Mouse (Mus musculus): ENCODE results near the gene Timm17b.
"Not testable (repeated sequence)": the region's sequence is repeated elsewhere in the genome, so short reads cannot be mapped to it uniquely, and the experiment has no call there.

The Timm17b gene

GRCm38 (mm10) chrX:7904441-7904840 is 5.3 kb downstream of the Timm17b start:
- no peak for TF ChIP-seq GATA4 (IDR thresholded peaks at IDR 0.05; ENCODE audit: insufficient replicate concordance, low read length)

GRCm38 (mm10) chrX:7907735-7908134 is 8.6 kb downstream of the Timm17b start, which contains the start of gene Gm10491:
Gene Gm10491, minus strand, starts transcription at chrX:7907835.
- no peak for TF ChIP-seq GATA4 (IDR thresholded peaks at IDR 0.05; ENCODE audit: insufficient replicate concordance, low read length)

GRCm38 (mm10) chrX:7909242-7909641 is 10.1 kb downstream of the Timm17b start, which contains the start of gene Gm10490:
Gene Gm10490, plus strand, starts transcription at chrX:7909542.
- TF ChIP-seq GATA4 (IDR thresholded peaks at IDR 0.05; ENCODE audit: insufficient replicate concordance, low read length): not testable (repeated sequence)

- TF ChIP-seq GATA4 (IDR thresholded peaks at IDR 0.05; ENCODE audit: insufficient replicate concordance, low read length): no peak
Measured at GRCm38 (mm10) chrX:7910473-7910872, 11.3 kb downstream of the Timm17b start.

- TF ChIP-seq GATA4 (IDR thresholded peaks at IDR 0.05; ENCODE audit: insufficient replicate concordance, low read length): no peak
Measured at GRCm38 (mm10) chrX:7919601-7920383, 20.6 kb downstream of the Timm17b start, which contains the start of gene Pcsk1n. Gene Pcsk1n, plus strand, starts transcription at chrX:7919822.

GRCm38 (mm10) chrX:7922032-7922431 is 22.9 kb downstream of the Timm17b start:
- no peak for TF ChIP-seq GATA4 (IDR thresholded peaks at IDR 0.05; ENCODE audit: insufficient replicate concordance, low read length)

GRCm38 (mm10) chrX:7926266-7926665 is 27.1 kb downstream of the Timm17b start:
- TF ChIP-seq GATA4 (IDR thresholded peaks at IDR 0.05; ENCODE audit: insufficient replicate concordance, low read length): no peak

- no peak for TF ChIP-seq GATA4 (IDR thresholded peaks at IDR 0.05; ENCODE audit: insufficient replicate concordance, low read length)
Measured at GRCm38 (mm10) chrX:7927116-7927515, 28.0 kb downstream of the Timm17b start.

GRCm38 (mm10) chrX:7928270-7928790 is 29.2 kb downstream of the Timm17b start, which contains the start of gene Eras:
Gene Eras, minus strand, starts transcription at chrX:7928607.
- TF ChIP-seq GATA4 (IDR thresholded peaks at IDR 0.05; ENCODE audit: insufficient replicate concordance, low read length): no peak

- TF ChIP-seq GATA4 (IDR thresholded peaks at IDR 0.05; ENCODE audit: insufficient replicate concordance, low read length): no peak
Measured at GRCm38 (mm10) chrX:7936874-7937273, 37.7 kb downstream of the Timm17b start.

GRCm38 (mm10) chrX:7937667-7938066 is 38.5 kb downstream of the Timm17b start:
- no peak for TF ChIP-seq GATA4 (IDR thresholded peaks at IDR 0.05; ENCODE audit: insufficient replicate concordance, low read length)

- no peak for TF ChIP-seq GATA4 (IDR thresholded peaks at IDR 0.05; ENCODE audit: insufficient replicate concordance, low read length)
Measured at GRCm38 (mm10) chrX:7945618-7946017, 46.5 kb downstream of the Timm17b start.

- no peak for TF ChIP-seq GATA4 (IDR thresholded peaks at IDR 0.05; ENCODE audit: insufficient replicate concordance, low read length)
Measured at GRCm38 (mm10) chrX:7947108-7947899, 48.1 kb downstream of the Timm17b start, which contains the start of gene Hdac6. Gene Hdac6, minus strand, starts transcription at chrX:7947889.

- no peak for TF ChIP-seq GATA4 (IDR thresholded peaks at IDR 0.05; ENCODE audit: insufficient replicate concordance, low read length)
Measured at GRCm38 (mm10) chrX:7947900-7948492, 48.8 kb downstream of the Timm17b start.

GRCm38 (mm10) chrX:7950091-7950490 is 50.9 kb downstream of the Timm17b start:
- no peak for TF ChIP-seq GATA4 (IDR thresholded peaks at IDR 0.05; ENCODE audit: insufficient replicate concordance, low read length)

All from liver, adult (tissue).